Mouse (Mus musculus) megakaryocyte-erythroid progenitor cell, adult 5-6 weeks (primary cell): ENCODE data around the gene Mrpl3. TPM values are rescaled to one million over a fixed set of nuclear protein-coding genes. Genes with fewer than 3 reads are reported as not detected.
"Not testable (repeated sequence)": the region's sequence is repeated elsewhere in the genome, so short reads cannot be mapped to it uniquely, and the experiment has no call there.

Experiments used
- ATAC-seq: replicated peaks from 2 replicates; pipeline ENCODE4 v1.8.0; 2016; ENCODE audit warnings: mild to moderate bottlenecking, inconsistent platforms; ENCODE audit not compliant: severe bottlenecking, poor library complexity, low FRiP score, low TSS enrichment
- total RNA-seq, 2 experiments: library from RNA; stranded (forward) in 1 of 2; stranded (reverse) in 1 of 2; fragments of 200-1000, 215-1000 nt in 1 of 2; fragments of >200 nt in 1 of 2; fragmentation: Nextera tagmentation in 1 of 2; gene quantifications; 2 replicates each; pipeline ENCODE4 v1.2.3; 2014 to 2017

Mrpl3 gene
- total RNA-seq, 2 experiments from 2014 or later = 102 to 156 TPM

GRCm38 (mm10) chr9:105103893-105104292 lies 50.9 kb downstream of the Mrpl3 start:
- ATAC-seq = no peak

GRCm38 (mm10) chr9:105125206-105125605 lies 72.2 kb downstream of the Mrpl3 start:
- not testable (repeated sequence) for ATAC-seq

Other genes starting within 250 kb of the Mrpl3 start
- 13.7 and 14.2 TPM in 2 replicates for gene Nudt16, start 78.6 kb downstream of the Mrpl3 start, total RNA-seq (2014; fragmentation: Nextera tagmentation)
- 4.1 and 5.2 TPM in 2 replicates for gene Nudt16, start 78.6 kb downstream of the Mrpl3 start, total RNA-seq (2017)
- not detected in 2 replicates for gene 1700080E11Rik, start 91.9 kb downstream of the Mrpl3 start, total RNA-seq (2014; fragmentation: Nextera tagmentation)
- not detected in 2 replicates for gene 1700080E11Rik, start 91.9 kb downstream of the Mrpl3 start, total RNA-seq (2017)